Mouse (Mus musculus): ENCODE results near the gene Tprn. TPM values are rescaled to one million over a fixed set of nuclear protein-coding genes. Genes with fewer than 3 reads are reported as not detected.
A peak's percentile ranks its signal among the peaks of the same experiment; 100 is the strongest.

The Tprn gene
- 4.7 and 5.0 TPM in 2 replicates for polyA plus RNA-seq (2014; fragmentation: Nextera tagmentation; extraction: Ambion mirVana)

DNA sequence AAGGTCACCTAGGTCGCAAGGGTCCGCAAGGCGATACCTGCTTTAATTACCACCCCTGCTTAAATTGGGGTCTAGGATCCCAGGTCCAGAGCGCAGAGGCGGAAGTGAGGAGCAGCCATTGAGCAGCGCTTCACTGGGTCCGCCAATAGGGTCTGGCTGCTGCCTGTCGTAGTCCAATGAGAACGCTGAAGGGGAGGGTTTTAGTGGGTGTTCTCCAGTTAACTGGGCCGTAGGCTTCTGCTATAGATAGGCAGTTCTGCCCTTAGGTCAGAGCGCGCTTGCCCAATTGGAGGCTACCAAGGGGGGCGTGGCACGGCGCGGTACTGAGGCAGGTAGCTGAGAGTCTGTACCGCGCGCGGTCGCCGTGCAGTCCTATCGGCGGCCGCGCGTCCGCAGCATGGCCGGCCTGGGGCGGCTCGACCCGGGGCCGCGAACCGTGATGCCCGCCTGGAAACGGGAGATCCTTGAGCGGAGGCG lies at the start of gene Tprn:
TSS of gene Tprn (plus strand) at position 328 of the 477 bp plus-strand sequence.
- DNase-seq (peak; percentile 97), ATAC-seq (ENCODE audit: insufficient read depth) (peak; percentile 99)
- Histone ChIP-seq H3K27ac (ENCODE audit: low read depth) (no peak within 1 kb of the TSS), H3K36me3 (ENCODE audit: insufficient read depth) (no peaks in the 10 kb centered on the region), H3K4me2 (peak within 1 kb of the TSS; percentile 100), H3K4me1 (ENCODE audit: insufficient read depth) (no peaks in the 10 kb centered on the region), H3K9ac (peak within 1 kb of the TSS; percentile 54), H3K27me3 (ENCODE audit: insufficient read depth, low read length) (peaks cover 16% of the 10 kb centered on the region), H3K9me3 (ENCODE audit: low read depth, low read length) (no peaks in the 10 kb centered on the region), H3K4me3 (ENCODE audit: low read depth, low read length) (peak within 1 kb of the TSS; percentile 74)
- TF ChIP-seq CTCF (IDR thresholded peaks at IDR 0.05; ENCODE audit: low read depth): no peak
- WGBS: under 1% methylated on average over 39 of the region's 39 CpGs

DNA sequence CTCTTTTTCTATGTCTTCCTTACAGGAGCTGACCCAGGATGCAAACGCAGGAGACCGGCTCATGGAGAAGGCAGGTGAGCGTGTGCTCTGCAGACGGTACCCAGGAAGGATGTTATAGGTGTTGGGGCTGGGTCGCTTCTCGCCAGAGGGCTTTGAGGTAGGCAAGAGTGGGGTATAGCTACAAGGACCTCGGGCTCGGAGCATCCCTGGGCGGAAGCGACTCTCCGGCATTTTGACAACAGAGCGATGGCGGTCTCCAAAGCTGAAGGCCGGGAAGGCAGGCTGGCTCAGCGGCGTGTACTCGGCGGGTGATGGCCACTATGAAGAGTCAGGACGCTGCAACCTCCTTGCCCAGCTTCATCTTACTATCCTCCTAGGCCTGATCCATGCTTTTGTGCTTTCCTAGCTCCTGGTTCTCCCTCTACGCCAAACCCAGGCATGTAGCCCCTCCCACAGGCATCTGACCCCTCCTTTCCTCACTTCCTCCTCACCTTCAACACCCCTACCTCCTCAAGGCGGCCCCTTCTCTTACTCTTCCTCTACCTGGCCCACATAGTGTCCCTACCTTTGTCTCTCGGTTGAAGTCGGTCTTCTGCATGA lies 49.1 kb upstream of the Tprn start:
- 55% methylated on average over 23 of the region's 23 CpGs for WGBS
- Histone ChIP-seq H3K36me3 (ENCODE audit: insufficient read depth) (peaks cover 7% of the 10 kb centered on the region), H3K27me3 (ENCODE audit: insufficient read depth, low read length) (no peaks in the 10 kb centered on the region), H3K9ac (no peak overlapping the region), H3K27ac (ENCODE audit: low read depth) (no peak overlapping the region), H3K4me2 (no peak overlapping the region), H3K4me1 (ENCODE audit: insufficient read depth) (peaks cover 8% of the 10 kb centered on the region), H3K4me3 (ENCODE audit: low read depth, low read length) (no peak overlapping the region), H3K9me3 (ENCODE audit: low read depth, low read length) (no peaks in the 10 kb centered on the region)
- TF ChIP-seq CTCF (IDR thresholded peaks at IDR 0.05; ENCODE audit: low read depth): no peak
- DNase-seq (no peak), ATAC-seq (ENCODE audit: insufficient read depth) (no peak)

DNA sequence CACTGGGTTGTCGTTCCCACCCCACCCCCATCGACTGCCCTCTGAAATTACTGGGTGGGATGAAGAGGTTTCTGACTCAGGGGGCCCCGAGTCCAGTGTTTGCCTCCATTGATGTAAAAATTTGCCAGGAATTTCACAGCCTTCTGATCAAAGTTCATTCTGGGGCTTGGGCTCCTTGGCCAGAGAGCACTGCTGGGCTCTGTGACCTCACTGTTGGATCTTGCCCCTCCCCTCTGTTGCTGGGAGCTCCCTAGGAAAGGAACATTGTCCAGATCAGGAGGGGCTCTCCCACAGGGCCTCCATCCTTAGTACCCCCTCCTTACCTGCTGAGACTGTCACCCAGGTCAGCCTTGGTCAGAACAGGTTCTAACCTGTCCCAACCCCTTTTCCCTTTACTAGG lies 48.0 kb upstream of the Tprn start, which contains the start of gene Stpg3:
TSS of gene Stpg3 (minus strand) at position 194 of the 400 bp plus-strand sequence.
- H3K4me2 ChIP-seq: no peak within 1 kb of the TSS
- no peak within 1 kb of the TSS for H3K4me3 ChIP-seq (ENCODE audit: low read depth, low read length)
- H3K27me3 ChIP-seq (ENCODE audit: insufficient read depth, low read length): no peaks in the 10 kb centered on the region
- no peaks in the 10 kb centered on the region for H3K36me3 ChIP-seq (ENCODE audit: insufficient read depth)
- no peak for TF ChIP-seq CTCF (IDR thresholded peaks at IDR 0.05; ENCODE audit: low read depth)
- ATAC-seq (ENCODE audit: insufficient read depth) (no peak), DNase-seq (no peak)
- peaks cover 8% of the 10 kb centered on the region for H3K4me1 ChIP-seq (ENCODE audit: insufficient read depth)
- no peak within 1 kb of the TSS for H3K9ac ChIP-seq
- H3K9me3 ChIP-seq (ENCODE audit: low read depth, low read length): no peaks in the 10 kb centered on the region
- WGBS: 65% methylated on average over 3 of the region's 3 CpGs
- no peak within 1 kb of the TSS for H3K27ac ChIP-seq (ENCODE audit: low read depth)

DNA sequence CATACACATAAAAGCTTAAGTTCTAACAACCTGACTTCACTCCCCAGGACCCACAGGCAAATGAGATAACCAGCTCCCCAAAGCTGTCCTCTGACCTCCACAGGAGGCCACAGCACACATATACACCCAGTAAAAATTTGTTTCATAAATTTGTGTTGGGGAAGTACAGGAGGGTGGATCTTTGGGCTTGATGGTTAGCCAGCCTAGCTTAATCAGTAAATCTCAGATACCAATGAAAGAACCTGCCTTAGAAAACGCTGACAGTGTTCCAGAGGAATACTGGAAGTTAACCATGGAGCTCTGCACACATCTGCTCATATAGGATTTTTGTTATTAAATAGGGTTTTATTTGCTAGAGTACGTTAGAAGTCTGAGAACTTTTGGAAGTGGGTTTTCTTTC lies 44.8 kb upstream of the Tprn start:
- H3K36me3 ChIP-seq (ENCODE audit: insufficient read depth): peaks cover 14% of the 10 kb centered on the region
- no peak for DNase-seq
- H3K4me3 ChIP-seq (ENCODE audit: low read depth, low read length): no peak overlapping the region
- WGBS: 47% methylated on average over 2 of the region's 2 CpGs
- H3K27ac ChIP-seq (ENCODE audit: low read depth): no peak overlapping the region
- no peaks in the 10 kb centered on the region for H3K4me1 ChIP-seq (ENCODE audit: insufficient read depth)
- H3K4me2 ChIP-seq: no peak overlapping the region
- ATAC-seq (ENCODE audit: insufficient read depth): no peak
- no peaks in the 10 kb centered on the region for H3K9me3 ChIP-seq (ENCODE audit: low read depth, low read length)
- H3K27me3 ChIP-seq (ENCODE audit: insufficient read depth, low read length): no peaks in the 10 kb centered on the region
- TF ChIP-seq CTCF (IDR thresholded peaks at IDR 0.05; ENCODE audit: low read depth): no peak
- H3K9ac ChIP-seq: no peak overlapping the region

DNA sequence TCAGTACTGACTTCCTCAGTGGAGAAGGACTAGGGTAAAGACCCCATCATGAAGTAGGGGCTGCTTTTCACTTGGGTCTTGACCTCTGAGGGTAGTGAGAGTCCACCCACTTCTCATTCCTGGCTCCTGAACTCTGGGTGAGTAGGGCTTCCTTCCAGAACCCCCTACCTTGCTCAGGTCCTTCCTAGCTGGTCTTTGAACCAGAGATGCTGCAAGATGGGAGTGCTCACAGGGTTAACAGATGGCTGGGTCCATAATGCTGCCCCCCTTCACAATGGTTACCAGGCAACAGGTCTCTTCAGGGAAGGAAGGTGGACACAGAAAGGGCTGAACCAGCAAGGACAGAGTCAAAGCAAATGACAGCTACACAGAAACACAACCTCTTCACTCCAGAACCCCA lies 44.0 kb upstream of the Tprn start, which contains the start of gene Fam166a:
TSS of gene Fam166a (plus strand) at position 301 of the 400 bp plus-strand sequence.
- no peaks in the 10 kb centered on the region for H3K4me1 ChIP-seq (ENCODE audit: insufficient read depth)
- no peak within 1 kb of the TSS for H3K27ac ChIP-seq (ENCODE audit: low read depth)
- DNase-seq: no peak
- no peaks in the 10 kb centered on the region for H3K9me3 ChIP-seq (ENCODE audit: low read depth, low read length)
- ATAC-seq (ENCODE audit: insufficient read depth): no peak
- no peak within 1 kb of the TSS for H3K4me3 ChIP-seq (ENCODE audit: low read depth, low read length)
- no peak for TF ChIP-seq CTCF (IDR thresholded peaks at IDR 0.05; ENCODE audit: low read depth)
- no peak within 1 kb of the TSS for H3K4me2 ChIP-seq
- peaks cover 15% of the 10 kb centered on the region for H3K36me3 ChIP-seq (ENCODE audit: insufficient read depth)
- H3K27me3 ChIP-seq (ENCODE audit: insufficient read depth, low read length): no peaks in the 10 kb centered on the region
- no peak within 1 kb of the TSS for H3K9ac ChIP-seq

DNA sequence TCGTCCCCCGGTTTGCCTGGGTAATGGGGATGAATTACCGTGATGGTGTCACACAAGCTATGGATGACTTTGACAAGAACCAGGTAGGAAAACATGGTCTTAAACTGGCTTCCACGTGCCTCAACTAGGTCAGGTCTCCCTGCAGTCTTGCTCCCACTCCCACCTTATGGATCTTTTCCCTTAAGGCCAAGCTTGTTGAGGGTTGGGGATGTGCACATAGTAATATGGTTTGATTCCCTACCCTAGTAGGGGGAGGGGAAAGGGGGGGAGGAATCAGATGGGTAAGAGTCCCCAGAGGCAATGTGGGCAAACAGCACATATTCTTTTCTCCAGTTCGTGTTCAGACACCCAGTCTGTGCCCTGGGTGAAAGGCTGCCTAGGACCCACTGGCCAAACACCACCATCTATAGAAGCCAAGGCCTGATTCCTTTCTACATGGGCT lies 41.1 kb upstream of the Tprn start:
- Histone ChIP-seq H3K4me3 (ENCODE audit: low read depth, low read length) (no peak overlapping the region), H3K4me2 (no peak overlapping the region), H3K36me3 (ENCODE audit: insufficient read depth) (peaks cover 17% of the 10 kb centered on the region), H3K9ac (no peak overlapping the region), H3K9me3 (ENCODE audit: low read depth, low read length) (no peaks in the 10 kb centered on the region), H3K27ac (ENCODE audit: low read depth) (no peak overlapping the region), H3K4me1 (ENCODE audit: insufficient read depth) (0 out of 2 replicates have a peak, but pooled peaks cover 5% of the 10 kb centered on the region), H3K27me3 (ENCODE audit: insufficient read depth, low read length) (no peaks in the 10 kb centered on the region)
- DNase-seq: no peak
- ATAC-seq (ENCODE audit: insufficient read depth): no peak
- no peak for TF ChIP-seq CTCF (IDR thresholded peaks at IDR 0.05; ENCODE audit: low read depth)
- 73% methylated on average over 5 of the region's 5 CpGs for WGBS

DNA sequence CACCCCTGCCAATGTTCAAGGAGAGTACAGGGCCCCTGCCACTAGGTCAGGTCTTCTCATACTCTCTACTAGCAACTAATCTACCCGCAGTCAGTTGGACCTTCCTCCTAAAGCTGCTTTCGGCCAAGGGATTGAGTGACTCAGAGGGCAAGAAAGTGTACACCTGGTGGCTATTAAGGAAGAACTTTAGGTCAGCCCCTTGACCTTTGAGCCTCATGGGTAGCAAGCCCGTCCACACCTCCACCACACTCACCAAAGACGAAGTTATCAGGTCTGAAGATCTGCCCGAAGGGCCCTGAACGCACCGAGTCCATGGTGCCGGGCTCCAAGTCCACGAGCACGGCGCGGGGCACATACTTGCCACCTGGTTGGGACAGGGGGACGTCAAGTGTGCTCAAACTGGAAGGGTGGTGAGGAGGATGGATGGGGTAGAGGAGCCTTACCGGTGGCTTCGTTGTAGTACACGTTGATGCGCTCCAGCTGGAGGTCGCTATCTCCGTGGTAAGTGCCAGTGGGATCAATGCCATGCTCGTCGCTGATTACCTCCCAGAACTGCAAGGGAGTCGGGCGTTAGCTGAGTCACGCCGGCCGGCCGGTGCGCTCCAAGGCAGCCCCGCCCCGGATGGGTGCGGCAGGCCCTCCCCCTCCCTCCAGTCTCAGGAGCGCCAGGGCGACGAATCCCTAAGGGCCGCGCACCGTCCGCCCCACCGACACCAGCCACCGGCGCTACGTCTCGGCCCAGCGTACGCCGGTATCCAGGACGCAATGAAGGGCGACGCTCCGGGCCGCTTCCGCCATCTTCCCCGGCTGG lies 38.5 kb upstream of the Tprn start:
- under 1% methylated on average over 49 of the region's 53 CpGs for WGBS
- Histone ChIP-seq H3K27me3 (ENCODE audit: insufficient read depth, low read length) (no peaks in the 10 kb centered on the region), H3K4me1 (ENCODE audit: insufficient read depth) (0 out of 2 replicates have a peak, but pooled peaks cover 5% of the 10 kb centered on the region), H3K36me3 (ENCODE audit: insufficient read depth) (peaks cover 17% of the 10 kb centered on the region), H3K4me2 (peak overlapping the region; percentile 81), H3K9ac (peak overlapping the region; percentile 77), H3K27ac (ENCODE audit: low read depth) (peak overlapping the region; percentile 96), H3K9me3 (ENCODE audit: low read depth, low read length) (no peaks in the 10 kb centered on the region), H3K4me3 (ENCODE audit: low read depth, low read length) (peak overlapping the region; percentile 91)
- TF ChIP-seq CTCF (IDR thresholded peaks at IDR 0.05; ENCODE audit: low read depth): no peak
- peak; percentile 36 for ATAC-seq (ENCODE audit: insufficient read depth)
- DNase-seq: peak; percentile 79
